Mouse (Mus musculus): Measurements from ENCODE around the gene Rasip1.

The Rasip1 gene

GRCm38 (mm10) chr7:45627261-45627660 is at the start of gene Rasip1:
TSS of gene Rasip1 (plus strand) at chr7:45627488.
- DNase-seq (ENCODE audit: low read depth, low spot score) = no peak

GRCm38 (mm10) chr7:45585923-45586322 is 41.4 kb upstream of the Rasip1 start:
- DNase-seq (ENCODE audit: low read depth, low spot score) = no peak

GRCm38 (mm10) chr7:45587631-45588592 is 39.4 kb upstream of the Rasip1 start:
- DNase-seq (ENCODE audit: low read depth, low spot score) = no peak

GRCm38 (mm10) chr7:45589173-45589572 is 38.1 kb upstream of the Rasip1 start:
- DNase-seq (ENCODE audit: low read depth, low spot score) = peak; percentile 98

- no peak for DNase-seq (ENCODE audit: low read depth, low spot score)
These were observed 37.4 kb upstream of the Rasip1 start for GRCm38 (mm10) chr7:45589898-45590297.

GRCm38 (mm10) chr7:45590874-45591273 is 36.4 kb upstream of the Rasip1 start:
- DNase-seq (ENCODE audit: low read depth, low spot score) = no peak

GRCm38 (mm10) chr7:45591880-45592279 is 35.4 kb upstream of the Rasip1 start:
- DNase-seq (ENCODE audit: low read depth, low spot score) = no peak

- no peak for DNase-seq (ENCODE audit: low read depth, low spot score)
These were observed 34.0 kb upstream of the Rasip1 start for GRCm38 (mm10) chr7:45593118-45593815.

GRCm38 (mm10) chr7:45595176-45595575 is 32.1 kb upstream of the Rasip1 start:
- no peak for DNase-seq (ENCODE audit: low read depth, low spot score)

GRCm38 (mm10) chr7:45596107-45596506 is 31.2 kb upstream of the Rasip1 start:
- no peak for DNase-seq (ENCODE audit: low read depth, low spot score)

- DNase-seq (ENCODE audit: low read depth, low spot score) = no peak
These were observed 30.3 kb upstream of the Rasip1 start for GRCm38 (mm10) chr7:45597013-45597412.

- no peak for DNase-seq (ENCODE audit: low read depth, low spot score)
These were observed 29.8 kb upstream of the Rasip1 start for GRCm38 (mm10) chr7:45597527-45597926.

GRCm38 (mm10) chr7:45598960-45599879 is 28.1 kb upstream of the Rasip1 start:
- DNase-seq (ENCODE audit: low read depth, low spot score) = no peak

- no peak for DNase-seq (ENCODE audit: low read depth, low spot score)
These were observed 21.5 kb upstream of the Rasip1 start for GRCm38 (mm10) chr7:45605704-45606289.

- no peak for DNase-seq (ENCODE audit: low read depth, low spot score)
These were observed 17.8 kb upstream of the Rasip1 start for GRCm38 (mm10) chr7:45609511-45609910.

GRCm38 (mm10) chr7:45616277-45616676 is 11.0 kb upstream of the Rasip1 start:
- DNase-seq (ENCODE audit: low read depth, low spot score) = no peak

GRCm38 (mm10) chr7:45617042-45617695 is 10.1 kb upstream of the Rasip1 start, which contains the start of gene Fut1:
TSS of gene Fut1 (plus strand) at chr7:45617289.
- no peak for DNase-seq (ENCODE audit: low read depth, low spot score)

- DNase-seq (ENCODE audit: low read depth, low spot score) = no peak
These were observed 9.0 kb upstream of the Rasip1 start for GRCm38 (mm10) chr7:45618316-45618715.

GRCm38 (mm10) chr7:45619592-45619991 is 7.7 kb upstream of the Rasip1 start:
- no peak for DNase-seq (ENCODE audit: low read depth, low spot score)

- no peak for DNase-seq (ENCODE audit: low read depth, low spot score)
These were observed 5.8 kb upstream of the Rasip1 start, which contains the start of gene Izumo1 for GRCm38 (mm10) chr7:45621443-45621842. TSS of gene Izumo1 (plus strand) at chr7:45621811.
